Mouse (Mus musculus) urinary bladder, postnatal 0 days (tissue): ENCODE results near the gene Spag16. TPM values are rescaled to one million over a fixed set of nuclear protein-coding genes. Genes with fewer than 3 reads are reported as not detected.

Source experiments
- polyA plus RNA-seq: library from polyadenylated mRNA; unstranded; fragments of >200 nt; fragmentation: Nextera tagmentation; extraction: Ambion mirVana; gene quantifications from 2 replicates; pipeline ENCODE4 v1.2.1, GENCODE M21; 2015

The Spag16 gene
- polyA plus RNA-seq = not detected in 2 replicates

DNA sequence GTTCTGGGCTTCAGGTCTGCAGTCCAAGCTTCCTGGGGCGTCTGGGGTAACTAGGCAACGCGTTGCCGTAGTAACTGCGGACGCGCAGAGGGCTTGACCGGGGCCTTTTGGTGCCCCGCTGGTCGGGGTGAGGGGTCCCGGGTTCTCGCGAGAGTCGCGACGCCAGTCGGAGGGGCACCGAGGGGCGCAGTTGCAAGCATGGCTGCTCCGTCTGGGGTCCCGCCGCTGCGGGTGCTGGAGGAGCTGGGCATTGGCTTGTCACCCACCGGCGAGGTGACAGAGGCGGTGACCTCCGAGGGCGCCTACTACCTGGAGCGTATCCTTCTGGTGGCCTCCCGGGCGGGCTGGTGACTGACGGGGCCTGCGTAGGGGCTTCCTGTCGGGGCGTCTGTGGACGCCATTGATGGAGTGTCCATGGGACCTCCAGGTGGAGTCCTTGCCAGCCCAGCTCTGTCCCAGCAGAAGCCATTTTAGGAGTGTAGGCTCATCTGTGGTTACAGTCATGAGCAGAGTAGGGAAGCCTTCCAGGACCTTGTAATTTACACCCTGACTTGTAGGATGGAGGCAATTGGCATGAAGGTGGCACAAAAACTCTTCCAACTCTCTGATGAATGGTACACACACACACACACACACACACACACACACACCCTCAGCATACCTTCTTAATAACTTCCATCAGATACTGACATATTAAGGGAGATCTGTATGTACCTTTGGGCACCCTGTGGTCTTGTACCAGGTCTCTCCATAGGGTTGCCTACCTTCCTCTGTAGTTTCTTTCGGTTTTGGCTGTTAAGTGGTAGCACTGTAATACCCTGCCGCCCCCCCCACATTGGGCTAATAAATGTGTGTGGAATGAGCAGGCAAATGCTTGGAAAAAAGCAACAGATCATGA is at the start of gene Spag16:
Gene Spag16 (plus strand): TSS at position 165 of the 898 bp plus-strand sequence.

DNA sequence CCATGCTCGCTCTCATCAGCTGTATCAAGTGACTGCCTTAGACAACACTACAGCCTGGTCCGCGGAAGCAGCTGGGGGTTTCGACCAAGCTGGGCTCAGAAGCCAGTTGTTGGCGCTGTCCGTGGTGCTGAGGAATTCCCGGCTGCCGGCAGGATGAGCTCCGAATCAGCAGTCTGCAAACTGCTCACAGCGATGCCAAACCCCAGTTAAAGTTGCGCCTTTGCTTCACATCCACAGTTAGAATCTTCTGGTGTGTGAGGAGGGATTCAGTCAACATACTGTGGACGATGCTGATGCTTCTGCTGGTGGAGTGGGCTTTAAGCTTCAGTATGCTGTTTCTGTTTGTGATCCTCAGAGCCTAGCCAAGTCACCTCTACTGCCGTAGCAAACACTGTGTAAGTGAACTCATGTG is 898.9 kb downstream of the Spag16 start, which contains the start of gene Vwc2l:
Gene Vwc2l (plus strand): TSS at position 61 of the 412 bp plus-strand sequence.

Other genes starting within 250 kb of the Spag16 start
- gene Ikzf2, start 139.7 kb upstream of the Spag16 start, polyA plus RNA-seq = 7.1 and 8.2 TPM in 2 replicates